Mouse (Mus musculus): ENCODE measurements around the gene Rpgrip1l.

Rpgrip1l gene

GRCm38 (mm10) chr8:91276337-91276736 is 36.7 kb downstream of the Rpgrip1l start:
- in situ Hi-C loops (cut with MboI, MseI) = no loop called here

GRCm38 (mm10) chr8:91273493-91273892 is 39.6 kb downstream of the Rpgrip1l start:
- in situ Hi-C loops (cut with MboI, MseI) = no loop called here

GRCm38 (mm10) chr8:91269374-91269958 is 43.6 kb downstream of the Rpgrip1l start:
- in situ Hi-C loops (cut with MboI, MseI) = no loop called here

GRCm38 (mm10) chr8:91264564-91264963 is 48.5 kb downstream of the Rpgrip1l start:
- in situ Hi-C loops (cut with MboI, MseI) = no loop called here

- in situ Hi-C loops (cut with MboI, MseI) = no loop called here
Observed at GRCm38 (mm10) chr8:91263939-91264338, 49.1 kb downstream of the Rpgrip1l start.

GRCm38 (mm10) chr8:91261598-91261997 is 51.5 kb downstream of the Rpgrip1l start:
- in situ Hi-C loops (cut with MboI, MseI) = no loop called here

GRCm38 (mm10) chr8:91250966-91251365 is 62.1 kb downstream of the Rpgrip1l start:
- in situ Hi-C loops (cut with MboI, MseI) = no loop called here

GRCm38 (mm10) chr8:91249758-91250466 is 63.1 kb downstream of the Rpgrip1l start:
- in situ Hi-C loops (cut with MboI, MseI) = no loop called here

GRCm38 (mm10) chr8:91245821-91246454 is 67.1 kb downstream of the Rpgrip1l start:
- in situ Hi-C loops (cut with MboI, MseI) = no loop called here

- in situ Hi-C loops (cut with MboI, MseI) = no loop called here
Observed at GRCm38 (mm10) chr8:91242721-91243120, 70.3 kb downstream of the Rpgrip1l start.

GRCm38 (mm10) chr8:91241873-91242519 is 71.1 kb downstream of the Rpgrip1l start:
- in situ Hi-C loops (cut with MboI, MseI) = no loop called here

GRCm38 (mm10) chr8:91241371-91241770 is 71.7 kb downstream of the Rpgrip1l start:
- in situ Hi-C loops (cut with MboI, MseI) = no loop called here

GRCm38 (mm10) chr8:91237191-91237590 is 75.9 kb downstream of the Rpgrip1l start:
- in situ Hi-C loops (cut with MboI, MseI) = no loop called here

GRCm38 (mm10) chr8:91234097-91234496 is 79.0 kb downstream of the Rpgrip1l start:
- in situ Hi-C loops (cut with MboI, MseI) = no loop called here

GRCm38 (mm10) chr8:91227421-91227841 is 85.6 kb downstream of the Rpgrip1l start:
- in situ Hi-C loops (cut with MboI, MseI) = loop anchor here (10.0 kb wide), 1 partner anchor 183 kb away; no protein-coding TSS in a partner anchor

GRCm38 (mm10) chr8:91224227-91224626 is 88.8 kb downstream of the Rpgrip1l start:
- in situ Hi-C loops (cut with MboI, MseI) = loop anchor here (10.0 kb wide), 1 partner anchor 179 kb away; no protein-coding TSS in a partner anchor

- in situ Hi-C loops (cut with MboI, MseI) = loop anchor here (10.0 kb wide), 1 partner anchor 177 kb away; no protein-coding TSS in a partner anchor
Observed at GRCm38 (mm10) chr8:91221841-91222240, 91.2 kb downstream of the Rpgrip1l start.

- in situ Hi-C loops (cut with MboI, MseI) = no loop called here
Observed at GRCm38 (mm10) chr8:91218271-91218670, 94.8 kb downstream of the Rpgrip1l start.

- in situ Hi-C loops (cut with MboI, MseI) = no loop called here
Observed at GRCm38 (mm10) chr8:91217062-91217905, 95.8 kb downstream of the Rpgrip1l start.

- in situ Hi-C loops (cut with MboI, MseI) = no loop called here
Observed at GRCm38 (mm10) chr8:91214287-91214686, 98.8 kb downstream of the Rpgrip1l start.

GRCm38 (mm10) chr8:91212948-91213347 is 100.1 kb downstream of the Rpgrip1l start:
- in situ Hi-C loops (cut with MboI, MseI) = no loop called here
